Mouse (Mus musculus) Patski (cell line): ENCODE measurements around the gene Brsk1. TPM values are rescaled to one million over a fixed set of nuclear protein-coding genes. Genes with fewer than 3 reads are reported as not detected.

Experiments used
- ATAC-seq: fragments of 100-300 bp; one replicate; pipeline ENCODE4 v1.8.0; 2021
- CTCF ChIA-PET: fragments of 350-600 bp; sonication (Branson Sonifier 250); formaldehyde crosslinking; loops from one replicate; lab custom pipeline; 2022; ENCODE audit warnings: inconsistent platforms; lab: Charles Lee
- POLR2A ChIA-PET: fragments of 350-600 bp; sonication (Branson Sonifier 250); formaldehyde crosslinking; loops from one replicate; lab custom pipeline; 2022; ENCODE audit warnings: antibody characterized with exemption, inconsistent platforms; lab: Charles Lee
- DNase-seq: peaks from one replicate; pipeline ENCODE4 v3.0.0-alpha.2; 2011; ENCODE audit warnings: low read depth, low spot score
- H3K27me3 ChIP-seq: fragments of 371-371 bp; one replicate; pipeline ENCODE4 v1.5.1; 2021
- CTCF ChIP-seq: fragments of 100-300 bp; IDR thresholded peaks from one replicate; pipeline ENCODE4 v1.5.1; 2021
- in situ Hi-C: fragments of 300-500 bp; cut with MboI; formaldehyde crosslinking; loops from 3 replicates; pipeline ENCODE4 v1.11.1; 2018; ENCODE audit warnings: low pct_unique_long_range_greater_than_20kb, mixed read lengths
- polyA plus RNA-seq: library from polyadenylated mRNA; unstranded; gene quantifications from one replicate; pipeline ENCODE4 v1.2.3, GENCODE M21; 2021

Gene Brsk1
- polyA plus RNA-seq, 1 experiment from 2014 or later = 27.9 TPM

- no peak for TF ChIP-seq CTCF
- DNase-seq (no peak), ATAC-seq (no peak)
- ChIA-PET POLR2A (no interaction called here), CTCF (interaction anchor here (1.5 kb wide), 1 partner anchor 35 kb away, joined by 3 read pairs; no protein-coding TSS in a partner anchor)
- in situ Hi-C loops = no loop called here
- no peaks in the 10 kb centered on the region for H3K27me3 ChIP-seq
These were observed 56.0 kb downstream of the Brsk1 start for GRCm38 (mm10) chr7:4746326-4746980.

- POLR2A ChIA-PET = no interaction called here
- in situ Hi-C loops = no loop called here
- DNase-seq (no peak), ATAC-seq (no peak)
- CTCF ChIA-PET = no interaction called here
- no peak for TF ChIP-seq CTCF
- H3K27me3 ChIP-seq = no peaks in the 10 kb centered on the region
These were observed 56.9 kb downstream of the Brsk1 start for GRCm38 (mm10) chr7:4747156-4747899.

GRCm38 (mm10) chr7:4748321-4748720, 57.9 kb downstream of the Brsk1 start:
- ChIA-PET POLR2A (interaction anchor here (1.0 to 1.2 kb wide), 2 partner anchors 28 to 41 kb away, joined by 3 to 4 read pairs; partner anchors contain the start of gene Tmem238), CTCF (no interaction called here)
- TF ChIP-seq CTCF = no peak
- DNase-seq = no peak
- in situ Hi-C loops = no loop called here
- no peaks in the 10 kb centered on the region for H3K27me3 ChIP-seq
- no peak for ATAC-seq

- DNase-seq (no peak), ATAC-seq (no peak)
- ChIA-PET CTCF (no interaction called here), POLR2A (interaction anchor here (1.0 to 1.2 kb wide), 2 partner anchors 27 to 40 kb away, joined by 3 to 4 read pairs; partner anchors contain the start of gene Tmem238)
- H3K27me3 ChIP-seq = no peaks in the 10 kb centered on the region
- in situ Hi-C loops = no loop called here
- TF ChIP-seq CTCF = no peak
These were observed 58.8 kb downstream of the Brsk1 start for GRCm38 (mm10) chr7:4749169-4749568.

GRCm38 (mm10) chr7:4751971-4752820, 61.8 kb downstream of the Brsk1 start:
- no peak for DNase-seq
- ChIA-PET CTCF (no interaction called here), POLR2A (interaction anchor here (0.6 to 1.2 kb wide), 2 partner anchors 11 to 25 kb away, joined by 3 to 4 read pairs; no protein-coding TSS in a partner anchor)
- no peak for ATAC-seq
- in situ Hi-C loops = no loop called here
- TF ChIP-seq CTCF = no peak
- H3K27me3 ChIP-seq = no peaks in the 10 kb centered on the region

- ChIA-PET POLR2A (interaction anchor here (0.6 to 1.4 kb wide), 4 partner anchors 10 to 26 kb away, joined by 3 to 4 read pairs (median 3); no protein-coding TSS in a partner anchor), CTCF (no interaction called here)
- no peak for ATAC-seq
- DNase-seq = no peak
- no peaks in the 10 kb centered on the region for H3K27me3 ChIP-seq
- in situ Hi-C loops = no loop called here
- TF ChIP-seq CTCF = no peak
These were observed 62.6 kb downstream of the Brsk1 start, which contains the start of gene Cox6b2 for GRCm38 (mm10) chr7:4752821-4753570. Gene Cox6b2, minus strand, starts transcription at chr7:4753094.

GRCm38 (mm10) chr7:4759670-4760069, 69.3 kb downstream of the Brsk1 start:
- ATAC-seq (no peak), DNase-seq (no peak)
- in situ Hi-C loops = no loop called here
- H3K27me3 ChIP-seq = no peaks in the 10 kb centered on the region
- POLR2A ChIA-PET = no interaction called here
- CTCF ChIA-PET = no interaction called here
- TF ChIP-seq CTCF = no peak

- POLR2A ChIA-PET = interaction anchor here (0.6 to 1.0 kb wide), 2 partner anchors 31 to 254 kb away, joined by 3 to 4 read pairs; no protein-coding TSS in a partner anchor
- in situ Hi-C loops = no loop called here
These were observed 74.7 kb downstream of the Brsk1 start for GRCm38 (mm10) chr7:4764946-4765710.

More at GRCm38 (mm10) chr7:4764946-4765710, 74.7 kb downstream of the Brsk1 start:
- H3K27me3 ChIP-seq = peaks cover 6% of the 10 kb centered on the region
- CTCF ChIA-PET = interaction anchor here (1.2 kb wide), 2 partner anchors 14 to 25 kb away, joined by 3 to 6 read pairs; partner anchors contain the start of gene Tmem238
- TF ChIP-seq CTCF = no peak
- ATAC-seq (no peak), DNase-seq (no peak)

Other genes starting within 250 kb of the Brsk1 start
- gene Rdh13, start 245.0 kb upstream of the Brsk1 start, polyA plus RNA-seq = 45.3 TPM
- gene Eps8l1, start 229.9 kb upstream of the Brsk1 start, polyA plus RNA-seq = 0.04 TPM
- gene Ppp1r12c, start 188.9 kb upstream of the Brsk1 start, polyA plus RNA-seq = 85.2 TPM
- gene Tnnt1, start 174.2 kb upstream of the Brsk1 start, polyA plus RNA-seq = not detected
- gene Tnni3, start 166.4 kb upstream of the Brsk1 start, polyA plus RNA-seq = 0.33 TPM
- gene Dnaaf3, start 158.2 kb upstream of the Brsk1 start, polyA plus RNA-seq = 1.9 TPM
- gene Syt5, start 143.1 kb upstream of the Brsk1 start, polyA plus RNA-seq = 0.12 TPM
- not detected for gene Ptprh, start 86.6 kb upstream of the Brsk1 start, polyA plus RNA-seq
- gene Tmem86b, start 59.2 kb upstream of the Brsk1 start, polyA plus RNA-seq = 2.6 TPM
- gene Ppp6r1, start 31.6 kb upstream of the Brsk1 start, polyA plus RNA-seq = 82.6 TPM
- gene Hspbp1, start 5.5 kb upstream of the Brsk1 start, polyA plus RNA-seq = 80.2 TPM
- 0.14 TPM for gene Tmem150b, start 34.6 kb downstream of the Brsk1 start, polyA plus RNA-seq
- gene Kmt5c, start 49.5 kb downstream of the Brsk1 start, polyA plus RNA-seq = 58.6 TPM
- not detected for gene Cox6b2, start 62.5 kb downstream of the Brsk1 start, polyA plus RNA-seq
- gene Fam71e2, start 80.7 kb downstream of the Brsk1 start, polyA plus RNA-seq = not detected
- 2.4 TPM for gene Il11, start 92.3 kb downstream of the Brsk1 start, polyA plus RNA-seq
- 0.67 TPM for gene Tmem190, start 92.3 kb downstream of the Brsk1 start, polyA plus RNA-seq
- gene Tmem238, start 99.1 kb downstream of the Brsk1 start, polyA plus RNA-seq = 5.7 TPM
- gene Rpl28, start 102.3 kb downstream of the Brsk1 start, polyA plus RNA-seq = 230 TPM
- 250 TPM for gene Ube2s, start 122.0 kb downstream of the Brsk1 start, polyA plus RNA-seq
- 1.9 TPM for gene Shisa7, start 154.1 kb downstream of the Brsk1 start, polyA plus RNA-seq
- gene Isoc2b, start 179.7 kb downstream of the Brsk1 start, polyA plus RNA-seq = 8.5 TPM
- 6.6 TPM for gene Isoc2a, start 186.5 kb downstream of the Brsk1 start, polyA plus RNA-seq
- not detected for gene Gm36210, start 215.9 kb downstream of the Brsk1 start, polyA plus RNA-seq
- gene Zfp628, start 224.6 kb downstream of the Brsk1 start, polyA plus RNA-seq = 8.1 TPM
- 5.3 TPM for gene Nat14, start 231.4 kb downstream of the Brsk1 start, polyA plus RNA-seq
- 4.7 TPM for gene Ssc5d, start 235.2 kb downstream of the Brsk1 start, polyA plus RNA-seq